Mouse (Mus musculus) stomach, postnatal 0 days (tissue): ENCODE measurements around the gene Trip13.

Experiments
- CTCF ChIP-seq: IDR thresholded peaks from 2 replicates; pipeline ENCODE4 v1.5.1; 2016; ENCODE audit warnings: antibody characterized with exemption, low read depth, mild to moderate bottlenecking, moderate library complexity
- EP300 ChIP-seq: optimal IDR thresholded peaks from 2 replicates; pipeline ENCODE3; 2016; ENCODE audit warnings: antibody characterized with exemption

DNA sequence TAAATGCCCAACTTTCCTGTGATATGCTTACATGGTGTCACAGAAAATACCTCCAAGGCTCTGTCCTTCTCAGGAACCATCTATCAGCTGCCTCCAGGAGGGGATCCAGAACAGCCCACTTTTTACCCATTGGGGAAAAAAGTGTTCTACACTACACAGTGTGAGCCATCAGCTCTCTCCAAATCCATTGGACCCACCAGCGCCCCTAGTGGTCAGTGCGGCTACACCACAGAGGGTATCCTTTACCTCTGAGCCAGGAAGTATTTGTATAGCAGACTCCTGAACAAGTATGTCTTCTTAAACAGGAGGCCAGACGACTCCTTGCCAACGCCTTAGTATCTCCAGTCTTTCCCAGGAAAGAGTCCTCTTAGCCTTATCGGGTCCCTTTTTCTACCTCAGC lies 57.8 kb downstream of the Trip13 start:
- TF ChIP-seq EP300 (no peak), CTCF (peak; percentile 47)
